Mouse (Mus musculus): ENCODE results near the gene Sox11. TPM values are rescaled to one million over a fixed set of nuclear protein-coding genes. Genes with fewer than 3 reads are reported as not detected.
A peak's percentile ranks its signal among the peaks of the same experiment; 100 is the strongest.

Sox11 gene
- total and polyA plus RNA-seq, 3 experiments = 0.02 to 0.05 TPM; not detected in 1

DNA sequence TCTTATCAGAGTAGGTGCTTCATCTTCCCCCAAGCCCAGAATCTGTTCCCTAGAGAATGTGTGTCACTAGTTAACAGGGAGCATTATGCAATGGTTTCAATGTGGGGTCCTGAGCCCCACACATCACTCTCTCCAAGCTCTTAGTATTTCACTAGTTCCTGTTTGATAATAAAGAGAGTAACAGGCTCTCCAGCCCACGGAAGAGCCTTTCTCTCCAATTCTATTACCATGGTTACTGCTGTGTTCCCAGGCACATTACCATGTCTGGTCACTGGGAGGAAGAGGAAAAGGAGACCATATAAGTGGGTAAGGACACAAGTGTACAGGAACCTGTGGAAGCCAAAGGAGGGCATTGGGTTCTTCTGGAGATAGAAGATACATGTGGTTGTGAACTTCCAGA is 19.0 kb downstream of the Sox11 start:
- Histone ChIP-seq H3K27ac (no peak overlapping the region), H3K36me3 (ENCODE audit: control insufficient read depth, insufficient read depth, low read length) (no peaks in the 10 kb centered on the region), H3K4me1 (ENCODE audit: control insufficient read depth, insufficient read depth, low read length) (no peaks in the 10 kb centered on the region), H3K79me2 (replicated peaks; ENCODE audit: control insufficient read depth, insufficient read depth, low read length) (no peaks in the 10 kb centered on the region), H3K27me3 (ENCODE audit: control insufficient read depth, insufficient read depth, low read length) (no peaks in the 10 kb centered on the region), H3K9ac (ENCODE audit: low read depth, low read length) (no peak overlapping the region), H3K4me3 (no peak overlapping the region)
- no peak for DNase-seq
- WGBS = 73% methylated on average over 1 of the region's 1 CpGs
- no peak for TF ChIP-seq EP300 (IDR thresholded peaks at IDR 0.05; ENCODE audit: insufficient read depth, low read depth, low read length)
- no peak for TF ChIP-seq CTCF (IDR thresholded peaks at IDR 0.05)
- no peak for TF ChIP-seq POLR2A (IDR thresholded peaks at IDR 0.05; ENCODE audit: insufficient read depth, low read depth, low read length)
- intact Hi-C loops (cut with DNase I) = no loop called here

- Histone ChIP-seq H3K9ac (ENCODE audit: low read depth, low read length) (no peak overlapping the region), H3K4me3 (no peak overlapping the region)
Measured at GRCm38 (mm10) chr12:27320705-27321104, 21.7 kb downstream of the Sox11 start.

DNA sequence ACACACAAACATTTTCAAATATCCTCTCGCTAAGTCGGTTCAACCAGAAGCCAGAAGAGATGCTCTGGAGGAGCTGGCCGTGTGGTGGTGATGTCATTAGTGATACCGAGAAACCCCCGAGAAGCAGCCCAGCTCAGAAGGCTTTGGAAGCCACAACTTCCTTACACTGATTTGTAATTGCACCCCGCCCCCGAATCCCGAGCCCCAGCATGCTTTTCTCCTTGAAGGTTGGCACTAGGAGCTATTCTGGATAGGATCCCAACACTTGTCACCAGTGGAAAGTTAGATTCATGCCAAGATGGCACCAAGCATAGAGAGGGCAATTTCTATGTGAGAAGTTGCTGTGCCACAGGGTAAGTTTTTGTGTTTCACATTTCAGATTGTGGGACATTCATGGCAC is 29.4 kb downstream of the Sox11 start:
- WGBS = 68% methylated on average over 8 of the region's 8 CpGs
- Histone ChIP-seq H3K36me3 (ENCODE audit: control insufficient read depth, insufficient read depth, low read length) (no peaks in the 10 kb centered on the region), H3K79me2 (replicated peaks; ENCODE audit: control insufficient read depth, insufficient read depth, low read length) (no peaks in the 10 kb centered on the region), H3K4me1 (ENCODE audit: control insufficient read depth, insufficient read depth, low read length) (no peaks in the 10 kb centered on the region; the same call in 1 of the 2 replicates), H3K9ac (ENCODE audit: low read depth, low read length) (no peak overlapping the region), H3K27ac (no peak overlapping the region), H3K4me3 (no peak overlapping the region), H3K27me3 (ENCODE audit: control insufficient read depth, insufficient read depth, low read length) (no peaks in the 10 kb centered on the region)
- TF ChIP-seq CTCF (IDR thresholded peaks at IDR 0.05) = no peak
- peak in 1 of 2 experiments; percentile 5 for DNase-seq
- intact Hi-C loops (cut with DNase I) = no loop called here

More at GRCm38 (mm10) chr12:27320705-27321104, 21.7 kb downstream of the Sox11 start:
- H3K4me1 ChIP-seq (ENCODE audit: control insufficient read depth, insufficient read depth, low read length) = no peaks in the 10 kb centered on the region
- no peak overlapping the region for H3K27ac ChIP-seq
- TF ChIP-seq CTCF (IDR thresholded peaks at IDR 0.05) (no peak), EP300 (IDR thresholded peaks at IDR 0.05; ENCODE audit: insufficient read depth, low read depth, low read length) (no peak), POLR2A (IDR thresholded peaks at IDR 0.05; ENCODE audit: insufficient read depth, low read depth, low read length) (no peak)
- H3K27me3 ChIP-seq (ENCODE audit: control insufficient read depth, insufficient read depth, low read length) = no peaks in the 10 kb centered on the region
- no peaks in the 10 kb centered on the region for H3K36me3 ChIP-seq (ENCODE audit: control insufficient read depth, insufficient read depth, low read length)
- intact Hi-C loops (cut with DNase I) = no loop called here
- no peaks in the 10 kb centered on the region for H3K79me2 ChIP-seq (replicated peaks; ENCODE audit: control insufficient read depth, insufficient read depth, low read length)
- DNase-seq = no peak

DNA sequence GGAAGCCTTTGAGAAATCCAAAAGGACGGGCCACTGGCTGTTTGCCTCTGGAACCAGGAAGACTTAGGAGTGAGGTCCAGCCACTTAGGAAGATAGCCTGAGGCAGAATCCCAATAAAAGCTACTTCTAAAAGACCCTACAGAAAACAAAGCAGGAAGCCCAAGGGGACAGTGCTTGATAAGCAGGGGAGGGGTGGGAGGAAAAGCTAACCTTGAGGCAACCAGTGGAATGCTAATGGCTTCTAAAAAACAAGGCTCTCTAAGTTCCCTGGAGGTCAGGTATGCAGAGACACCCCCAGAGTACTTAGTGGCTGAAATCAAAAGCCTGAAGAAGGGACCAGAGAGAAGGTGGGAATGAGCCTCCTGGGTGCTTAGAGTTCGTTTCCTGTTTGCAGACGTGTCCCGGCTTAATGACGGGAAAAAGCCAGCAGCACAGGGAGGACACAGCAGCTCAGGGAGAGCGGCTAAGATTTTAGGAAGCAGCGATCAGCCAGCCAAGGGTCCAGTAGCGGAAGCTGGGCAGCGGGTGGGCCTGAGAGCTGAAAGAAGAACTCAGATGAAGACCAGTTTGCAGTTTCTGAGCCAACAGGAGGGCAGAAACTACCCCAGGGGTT is 30.4 kb downstream of the Sox11 start:
- WGBS = 32% methylated on average over 9 of the region's 9 CpGs
- no peaks in the 10 kb centered on the region for H3K36me3 ChIP-seq (ENCODE audit: control insufficient read depth, insufficient read depth, low read length)
- no peak for DNase-seq
- no peaks in the 10 kb centered on the region for H3K27me3 ChIP-seq (ENCODE audit: control insufficient read depth, insufficient read depth, low read length)
- H3K4me3 ChIP-seq = no peak overlapping the region
- H3K79me2 ChIP-seq (replicated peaks; ENCODE audit: control insufficient read depth, insufficient read depth, low read length) = no peaks in the 10 kb centered on the region
- H3K27ac ChIP-seq = no peak overlapping the region
- H3K4me1 ChIP-seq (ENCODE audit: control insufficient read depth, insufficient read depth, low read length) = no peaks in the 10 kb centered on the region; the same call in 1 of the 2 replicates
- intact Hi-C loops (cut with DNase I) = no loop called here
- H3K9ac ChIP-seq (ENCODE audit: low read depth, low read length) = no peak overlapping the region
- TF ChIP-seq POLR2A (IDR thresholded peaks at IDR 0.05; ENCODE audit: insufficient read depth, low read depth, low read length) = no peak
- no peak for TF ChIP-seq CTCF (IDR thresholded peaks at IDR 0.05)
- TF ChIP-seq EP300 (IDR thresholded peaks at IDR 0.05; ENCODE audit: insufficient read depth, low read depth, low read length) = no peak

- TF ChIP-seq EP300 (IDR thresholded peaks at IDR 0.05; ENCODE audit: insufficient read depth, low read depth, low read length) = no peak
- no peak for TF ChIP-seq CTCF (IDR thresholded peaks at IDR 0.05)
- no peak for TF ChIP-seq POLR2A (IDR thresholded peaks at IDR 0.05; ENCODE audit: insufficient read depth, low read depth, low read length)
- intact Hi-C loops (cut with DNase I) = no loop called here
- Histone ChIP-seq H3K27ac (no peak overlapping the region), H3K27me3 (ENCODE audit: control insufficient read depth, insufficient read depth, low read length) (no peaks in the 10 kb centered on the region), H3K4me3 (no peak overlapping the region), H3K9ac (ENCODE audit: low read depth, low read length) (no peak overlapping the region), H3K79me2 (replicated peaks; ENCODE audit: control insufficient read depth, insufficient read depth, low read length) (no peaks in the 10 kb centered on the region), H3K4me1 (ENCODE audit: control insufficient read depth, insufficient read depth, low read length) (no peaks in the 10 kb centered on the region; the same call in 1 of the 2 replicates), H3K36me3 (ENCODE audit: control insufficient read depth, insufficient read depth, low read length) (no peaks in the 10 kb centered on the region)
- DNase-seq = no peak
- 46% methylated on average over 5 of the region's 5 CpGs for WGBS
Measured at GRCm38 (mm10) chr12:27311316-27311832, 31.0 kb downstream of the Sox11 start.

DNA sequence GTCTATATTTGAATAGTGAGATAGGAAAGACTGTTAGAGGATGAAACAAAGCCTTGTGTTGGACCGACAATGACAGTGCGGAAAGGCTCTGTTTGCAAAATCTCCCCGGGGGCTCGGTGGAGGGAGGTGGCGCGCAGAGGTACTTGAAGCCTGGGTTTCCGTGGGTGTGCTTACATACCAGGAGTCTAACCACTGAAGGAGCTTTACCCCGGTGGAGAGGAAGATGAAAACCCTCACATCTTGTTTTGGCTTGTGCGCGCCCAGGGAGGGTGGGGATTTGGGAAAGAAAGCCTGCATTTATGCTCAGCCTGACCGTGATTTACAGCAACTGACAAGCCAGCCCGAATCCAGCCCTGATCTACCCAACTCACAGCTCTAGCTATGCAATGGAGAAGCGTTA is 31.7 kb downstream of the Sox11 start:
- H3K9ac ChIP-seq (ENCODE audit: low read depth, low read length) = no peak overlapping the region
- DNase-seq = no peak
- intact Hi-C loops (cut with DNase I) = no loop called here
- TF ChIP-seq EP300 (IDR thresholded peaks at IDR 0.05; ENCODE audit: insufficient read depth, low read depth, low read length) = no peak
- no peak for TF ChIP-seq POLR2A (IDR thresholded peaks at IDR 0.05; ENCODE audit: insufficient read depth, low read depth, low read length)
- no peak for TF ChIP-seq CTCF (IDR thresholded peaks at IDR 0.05)
- H3K27me3 ChIP-seq (ENCODE audit: control insufficient read depth, insufficient read depth, low read length) = no peaks in the 10 kb centered on the region
- H3K4me3 ChIP-seq = no peak overlapping the region
- H3K27ac ChIP-seq = no peak overlapping the region
- WGBS = 56% methylated on average over 13 of the region's 13 CpGs
- no peaks in the 10 kb centered on the region; the same call in 1 of the 2 replicates for H3K4me1 ChIP-seq (ENCODE audit: control insufficient read depth, insufficient read depth, low read length)
- no peaks in the 10 kb centered on the region for H3K79me2 ChIP-seq (replicated peaks; ENCODE audit: control insufficient read depth, insufficient read depth, low read length)
- H3K36me3 ChIP-seq (ENCODE audit: control insufficient read depth, insufficient read depth, low read length) = no peaks in the 10 kb centered on the region

All from heart, adult 2 months (tissue).